Mouse (Mus musculus): ENCODE results near the gene Igdcc4.

GRCm38 (mm10) chr9:65064251-65064650 is 37.0 kb upstream of the Igdcc4 start:
- TF ChIP-seq EP300 (IDR thresholded peaks at IDR 0.05; ENCODE audit: insufficient read depth, low read depth, low read length): no peak
- no peak for TF ChIP-seq POLR2A (IDR thresholded peaks at IDR 0.05; ENCODE audit: insufficient read depth, low read length)
